Mouse (Mus musculus) B cell, adult 2 months (primary cell): ENCODE data around the gene Neurl1a.
"Not testable (repeated sequence)": the region's sequence is repeated elsewhere in the genome, so short reads cannot be mapped to it uniquely, and the experiment has no call there.

Source experiments
- DNase-seq, 2 experiments: peaks; one replicate each; pipeline ENCODE4 v3.0.0; 2022

The Neurl1a gene

DNA sequence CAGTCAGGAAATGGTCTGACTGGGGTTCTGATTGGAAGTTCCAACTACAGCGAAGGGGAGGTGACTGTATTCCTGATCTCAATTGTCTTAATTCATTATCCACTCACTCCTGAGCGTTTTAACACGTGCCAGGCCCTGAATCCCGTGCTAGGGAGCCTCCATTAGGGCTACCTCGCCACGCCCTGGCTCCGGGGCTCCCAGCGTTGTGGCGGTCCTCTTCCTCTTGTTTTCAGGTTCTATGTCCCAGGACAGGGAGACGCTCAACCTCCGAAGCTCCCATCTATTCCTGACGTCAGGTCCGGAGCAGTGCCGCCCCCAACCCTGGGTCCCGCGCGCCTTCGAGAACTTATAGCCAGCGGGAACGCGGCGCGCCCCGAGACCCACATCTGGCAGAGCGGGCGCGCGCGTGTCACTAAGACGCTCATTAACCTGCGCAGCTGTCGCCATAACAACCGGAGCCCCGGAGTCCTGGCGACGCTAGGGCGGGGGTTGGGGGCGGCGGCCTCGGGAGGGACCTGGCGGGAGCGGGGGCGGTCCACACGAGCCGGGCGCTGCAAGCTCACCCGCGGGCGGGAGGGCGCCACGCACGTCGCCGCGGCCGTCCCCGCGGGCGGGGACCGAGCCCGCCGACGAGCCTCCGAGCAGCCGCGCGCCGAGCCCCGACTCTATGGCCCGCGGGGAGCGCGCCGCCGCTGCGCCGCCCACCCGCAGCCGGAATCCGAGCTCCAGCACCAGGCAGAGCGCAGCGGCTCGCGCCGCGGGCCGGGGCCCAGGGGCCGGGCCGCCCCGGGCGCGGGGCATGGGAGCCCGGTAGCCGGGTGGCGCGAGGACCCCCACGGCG, at the start of gene Neurl1a:
Neurl1a (plus strand) TSS at position 390 of the 841 bp plus-strand sequence.
- peak; percentile 27 to 41 for DNase-seq

DNA sequence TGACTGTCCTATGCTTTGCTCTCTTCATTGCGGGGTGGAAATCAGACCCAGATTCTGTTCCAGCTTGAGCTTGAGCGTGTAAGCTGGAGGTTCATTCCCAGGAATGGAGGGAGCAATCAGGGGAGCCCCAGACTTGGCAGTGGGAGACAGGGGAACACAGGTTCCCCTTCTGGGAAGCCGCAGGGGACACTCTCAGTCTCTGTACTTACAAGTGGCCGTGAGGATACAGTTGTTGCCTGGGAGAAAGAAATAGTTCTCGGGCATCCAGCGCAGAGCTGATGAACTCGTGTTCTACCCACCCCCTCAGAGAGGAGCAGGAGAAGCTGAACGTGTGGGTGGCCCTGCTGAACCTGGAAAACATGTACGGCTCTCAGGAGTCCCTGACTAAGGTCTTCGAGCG, 49.8 kb upstream of the Neurl1a start:
- DNase-seq = no peak

DNA sequence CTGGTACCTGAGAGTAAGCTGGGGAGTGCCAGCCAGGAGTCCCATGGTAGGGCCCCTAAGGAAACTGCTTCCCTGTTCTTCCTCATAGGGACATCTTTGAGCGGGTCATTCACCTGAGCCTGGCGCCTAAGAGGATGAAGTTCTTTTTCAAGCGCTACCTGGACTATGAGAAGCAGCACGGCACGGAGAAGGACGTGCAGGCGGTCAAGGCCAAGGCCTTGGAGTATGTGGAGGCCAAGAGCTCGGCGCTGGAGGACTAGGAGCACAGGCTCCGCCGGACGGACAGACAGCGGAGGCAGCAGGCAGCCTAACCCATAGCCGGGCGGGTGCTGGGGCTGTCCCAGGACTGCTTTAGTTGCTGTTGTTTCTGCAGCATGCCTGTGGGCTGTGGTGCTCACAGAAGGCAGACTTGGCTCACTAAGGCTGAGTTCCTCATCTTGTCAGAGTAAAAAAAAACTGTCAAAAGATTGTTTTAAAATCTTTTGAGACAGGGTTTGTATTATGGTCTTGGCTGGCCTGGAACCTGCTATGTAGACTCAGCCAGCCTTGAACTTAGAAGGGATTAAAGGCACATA, 48.0 kb upstream of the Neurl1a start:
- peak in 1 of 2 experiments; percentile 36 for DNase-seq

GRCm38 (mm10) chr19:47133161-47133560, 45.5 kb upstream of the Neurl1a start:
- peak; percentile 74 to 77 for DNase-seq

DNA sequence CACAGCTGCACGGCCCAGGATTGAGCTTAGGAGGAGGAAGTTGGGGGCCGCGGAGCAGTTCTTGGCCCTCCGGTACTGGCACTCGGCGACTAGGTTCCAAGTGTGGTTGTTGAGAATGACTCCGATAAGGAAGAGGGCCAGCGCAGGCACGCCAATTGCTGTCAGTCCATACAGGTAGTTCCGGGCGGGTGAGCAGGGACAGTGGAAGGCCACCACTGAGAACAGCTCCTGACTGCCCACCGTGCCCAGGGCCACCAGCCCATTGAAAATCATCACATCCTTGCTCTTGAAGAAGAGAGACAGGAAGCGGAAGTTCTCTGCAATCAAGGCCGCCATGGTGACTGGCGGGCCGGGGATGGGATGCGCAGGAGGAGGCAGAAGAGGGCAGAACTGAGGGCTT, 43.1 kb upstream of the Neurl1a start:
- peak in 1 of 2 experiments; percentile 18 for DNase-seq

DNA sequence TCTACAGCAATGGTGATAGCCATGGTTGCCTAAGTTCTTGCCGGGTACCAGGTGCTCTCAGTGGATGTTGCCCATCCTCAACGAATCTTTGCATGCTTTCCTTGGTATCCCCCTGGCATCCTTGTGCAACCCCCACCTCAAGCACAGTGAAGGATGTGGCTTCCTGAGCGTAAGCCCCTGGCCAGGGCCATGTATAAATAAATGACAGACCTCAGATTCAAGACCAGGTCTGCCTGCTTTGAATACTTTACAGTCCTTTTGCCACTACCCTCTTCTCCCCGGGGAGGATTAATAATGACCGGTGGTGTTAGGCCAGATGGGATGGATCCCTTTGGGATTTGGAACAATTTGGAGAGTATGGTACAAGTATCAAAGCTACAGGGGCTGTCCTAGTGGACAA, 42.5 kb upstream of the Neurl1a start:
- no peak for DNase-seq

- peak; percentile 57 to 58 for DNase-seq
Measured at GRCm38 (mm10) chr19:47137051-47137581, 41.5 kb upstream of the Neurl1a start.

DNA sequence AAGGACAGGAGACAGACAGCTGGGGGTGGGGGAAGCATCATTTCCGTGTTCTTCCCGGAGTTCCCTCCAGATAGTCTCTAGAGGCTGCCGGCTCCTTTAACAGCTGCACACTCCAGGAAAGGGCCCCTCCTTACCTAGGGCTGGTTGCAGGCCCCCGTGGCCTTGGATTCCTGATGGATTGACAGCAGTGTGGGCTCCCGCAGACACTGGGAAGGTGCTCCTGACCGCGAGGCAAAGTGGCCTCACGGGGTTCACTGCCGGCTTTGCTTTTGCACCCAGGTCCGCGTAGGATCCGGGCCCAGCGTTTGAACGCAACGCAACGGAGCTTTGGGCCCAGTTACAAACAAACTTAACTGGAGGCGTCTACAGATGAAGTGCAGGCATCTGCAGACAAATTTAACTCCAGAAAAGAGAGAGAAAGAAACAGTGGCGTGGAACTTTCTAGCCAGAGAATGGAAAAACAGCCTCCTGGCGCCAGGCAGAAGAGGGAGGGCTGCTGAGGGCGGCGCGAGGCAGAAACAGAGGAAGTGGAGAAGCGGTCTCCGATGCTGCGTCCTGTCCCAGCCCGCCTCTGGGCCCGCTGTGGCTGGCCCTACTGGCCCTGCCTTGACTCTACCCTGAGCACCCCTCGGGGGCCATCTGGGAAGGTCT, 40.7 kb upstream of the Neurl1a start, which contains the start of gene Calhm2:
Calhm2 (minus strand) TSS at position 524 of the 651 bp plus-strand sequence.
- peak; percentile 61 to 63 for DNase-seq

DNA sequence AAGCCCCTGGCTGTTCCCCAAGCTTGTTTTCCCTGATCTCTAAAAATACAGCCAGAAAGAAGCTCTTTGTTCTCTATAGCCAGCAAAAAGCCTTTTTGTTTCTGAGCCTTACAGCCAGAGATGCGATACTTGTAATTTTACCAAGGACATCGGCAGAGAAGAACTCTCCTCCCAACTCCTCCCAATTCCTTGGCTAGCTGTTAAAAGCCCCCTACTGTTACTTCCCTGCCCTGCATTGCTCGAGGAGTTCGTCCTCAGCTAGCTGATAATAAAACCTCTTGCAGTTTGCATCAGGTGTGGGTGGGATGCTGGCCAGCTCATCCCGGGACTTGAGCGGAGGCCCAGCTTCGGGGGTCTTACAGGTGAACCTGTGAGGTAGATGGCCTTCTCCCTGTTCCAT, 39.0 kb upstream of the Neurl1a start:
- not testable (repeated sequence) for DNase-seq

DNA sequence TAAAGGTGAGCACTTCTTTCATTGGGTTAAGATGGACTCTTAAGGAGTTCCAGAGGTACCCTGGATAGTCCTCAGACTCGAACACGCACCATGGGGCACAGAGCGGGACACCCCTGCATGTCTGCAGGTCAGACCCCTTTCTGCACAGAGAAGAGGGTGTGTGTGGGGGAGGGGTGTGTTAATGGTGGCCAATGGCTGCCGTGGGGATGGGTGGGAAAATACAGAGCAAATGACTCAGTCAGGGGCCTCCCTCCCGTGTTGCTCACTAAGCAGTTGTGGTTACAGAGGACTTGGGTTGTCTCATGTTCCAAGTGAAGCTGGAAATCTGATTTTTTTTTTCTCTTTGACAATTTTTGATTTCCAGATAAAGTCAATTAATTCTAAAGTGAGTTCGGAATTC, 36.2 kb upstream of the Neurl1a start:
- DNase-seq = no peak

DNA sequence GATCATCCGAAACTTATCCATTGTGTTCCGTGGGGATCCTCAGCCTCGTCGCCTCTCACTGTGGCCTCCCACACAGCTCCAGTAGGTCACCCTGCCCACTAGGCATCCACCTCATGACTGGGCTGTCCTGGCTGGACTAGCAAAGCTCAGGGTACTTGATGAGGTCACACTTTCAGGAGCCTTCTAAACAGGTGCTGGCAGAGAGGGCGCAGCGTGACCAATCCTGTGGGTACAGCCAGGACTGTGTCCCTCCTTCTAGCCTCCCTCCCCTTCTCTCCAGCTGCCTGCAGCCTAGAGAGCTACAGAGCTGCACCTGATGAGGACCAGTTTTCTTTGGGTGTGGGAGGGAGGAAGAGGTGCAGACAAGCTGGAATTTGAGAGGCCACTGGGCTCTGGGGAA, 34.5 kb upstream of the Neurl1a start, which contains the start of gene Calhm1:
Calhm1 (minus strand) TSS at position 101 of the 400 bp plus-strand sequence.
- no peak for DNase-seq

DNA sequence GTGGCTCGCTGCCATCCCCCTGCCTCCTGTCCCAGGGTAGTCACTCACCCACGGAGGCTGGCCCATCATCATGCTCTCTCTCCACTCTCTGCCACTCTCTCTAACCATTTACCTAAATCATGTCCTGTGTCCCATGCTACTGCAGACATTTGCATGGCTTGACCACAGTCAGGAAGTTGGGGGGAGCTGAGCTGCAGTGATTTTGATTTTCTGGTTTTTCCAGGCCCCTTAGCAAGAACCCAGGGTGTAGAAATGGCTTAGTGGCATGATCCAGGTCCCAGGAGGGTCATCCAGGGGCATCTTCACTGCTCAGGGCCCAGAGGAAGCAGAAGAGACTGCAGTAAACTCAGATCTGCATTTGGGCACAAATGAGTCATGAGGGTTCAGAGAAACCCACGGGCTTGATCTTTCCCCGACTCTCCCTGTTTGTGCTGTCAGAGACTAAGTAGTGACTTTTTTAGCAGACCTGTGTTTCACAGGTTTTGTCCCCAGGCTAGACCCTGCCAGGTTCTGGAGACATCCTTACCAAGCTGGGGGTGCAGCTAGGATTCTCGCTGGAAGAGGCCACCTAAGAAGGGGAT, 30.3 kb upstream of the Neurl1a start:
- DNase-seq = peak; percentile 34 to 43

- no peak for DNase-seq
Measured at GRCm38 (mm10) chr19:47149854-47150253, 28.8 kb upstream of the Neurl1a start.

- no peak for DNase-seq
Measured at GRCm38 (mm10) chr19:47151332-47152061, 27.1 kb upstream of the Neurl1a start.

DNA sequence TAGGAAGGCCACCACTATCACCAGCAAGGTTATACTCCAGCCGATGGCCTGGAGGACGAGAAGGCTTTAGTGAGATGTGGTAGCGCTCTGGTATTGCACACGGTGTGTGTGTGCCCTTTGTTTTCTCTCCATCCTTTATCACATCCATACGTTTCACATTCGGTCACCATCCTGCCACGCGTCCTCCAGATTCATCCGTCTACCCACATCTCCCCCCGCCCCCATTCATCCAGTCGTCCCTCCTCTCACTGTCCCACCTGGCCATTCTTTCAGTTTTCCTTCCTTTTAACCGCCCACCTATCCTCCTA, 26.6 kb upstream of the Neurl1a start:
- DNase-seq = no peak

DNA sequence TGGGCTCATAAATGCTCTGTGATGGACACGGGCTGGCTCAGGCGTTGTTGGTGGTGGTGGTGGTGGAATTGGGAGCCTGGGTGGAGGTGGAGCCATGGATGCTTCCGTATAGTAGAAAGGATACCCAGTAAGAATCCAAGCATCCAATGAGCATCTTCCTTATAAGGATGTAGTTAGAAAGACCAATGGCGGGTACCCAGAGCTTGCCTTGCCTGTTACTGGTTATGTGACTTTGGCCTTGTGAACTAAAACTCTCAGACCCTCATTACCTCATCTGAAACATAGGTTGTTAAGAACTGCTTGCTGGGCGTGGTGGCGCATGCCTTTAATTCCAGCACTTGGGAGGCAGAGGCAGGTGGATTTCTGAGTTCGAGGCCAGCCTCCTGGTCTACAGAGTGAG, 24.9 kb upstream of the Neurl1a start:
- no peak for DNase-seq

DNA sequence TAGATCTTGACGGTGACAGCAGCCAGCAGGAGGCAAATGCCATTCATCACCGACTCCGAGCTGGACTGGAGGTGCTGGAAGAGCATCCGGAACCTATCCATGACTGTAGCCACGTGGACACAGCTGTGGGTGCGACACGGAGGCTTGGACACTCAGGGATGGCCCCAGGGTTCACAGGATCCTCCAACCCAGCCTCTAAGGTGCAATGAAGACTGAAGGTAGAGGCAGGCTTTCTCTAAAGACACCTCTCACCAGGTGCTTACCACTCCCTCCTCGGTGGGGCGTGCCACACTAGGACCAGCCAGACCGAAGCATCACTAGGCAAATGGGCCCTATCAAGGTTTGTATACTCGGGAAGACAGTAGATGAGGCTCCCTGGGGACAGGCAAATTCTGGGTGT, 21.0 kb upstream of the Neurl1a start, which contains the start of gene Calhm3:
Calhm3 (minus strand) TSS at position 101 of the 400 bp plus-strand sequence.
- no peak for DNase-seq

GRCm38 (mm10) chr19:47161669-47162068, 17.0 kb upstream of the Neurl1a start:
- no peak for DNase-seq

- no peak for DNase-seq
Measured at GRCm38 (mm10) chr19:47163176-47163744, 15.4 kb upstream of the Neurl1a start.

DNA sequence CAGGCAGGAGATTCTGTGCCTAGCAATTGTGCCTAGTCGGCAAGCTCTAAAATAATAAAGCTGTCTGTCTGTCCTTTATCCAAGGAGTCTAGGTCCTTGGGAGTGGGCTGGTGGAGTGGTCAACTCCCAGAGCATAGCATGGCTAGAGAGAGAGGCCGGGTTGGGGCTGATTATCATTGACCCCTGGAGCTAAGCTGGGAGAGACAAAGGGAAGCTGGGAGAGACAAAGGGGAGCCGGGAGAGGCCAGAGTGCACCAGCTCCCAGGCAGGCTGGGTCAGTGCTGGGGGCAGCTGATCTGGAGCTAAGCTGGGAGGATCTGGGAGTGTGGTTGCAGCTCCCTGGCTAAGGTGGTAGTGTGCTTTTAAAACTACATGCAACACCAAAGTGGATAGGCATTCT, 11.9 kb upstream of the Neurl1a start:
- DNase-seq = no peak

- DNase-seq = no peak
Measured at GRCm38 (mm10) chr19:47167617-47168214, 10.9 kb upstream of the Neurl1a start.

GRCm38 (mm10) chr19:47168223-47168622, 10.4 kb upstream of the Neurl1a start:
- DNase-seq = peak; percentile 60 to 68
